Mouse (Mus musculus) hindbrain, postnatal 0 days (tissue): Measurements from ENCODE around the gene Pqlc2. TPM values are rescaled to one million over a fixed set of nuclear protein-coding genes. Genes with fewer than 3 reads are reported as not detected.

Experiments
- ATAC-seq: fragments of 200-750 bp; cut with Nextera tagmentation; 2 replicates; pipeline ENCODE4 v1.8.0; 2017; ENCODE audit warnings: mild to moderate bottlenecking, moderate TSS enrichment, moderate library complexity
- DNase-seq: peaks from one replicate; pipeline ENCODE4 v3.0.0-alpha.2; 2015; ENCODE audit warnings: low spot score
- H3K27ac ChIP-seq: fragments of 300-500 bp; sonication (generic); 2 replicates; pipeline ENCODE4 v1.5.1; 2014; ENCODE audit warnings: mild to moderate bottlenecking
- H3K27me3 ChIP-seq: fragments of 300-500 bp; sonication (generic); 2 replicates; pipeline ENCODE4 v1.6.1; 2014; ENCODE audit warnings: low read length, mixed read lengths; ENCODE audit not compliant: insufficient read depth
- H3K36me3 ChIP-seq: fragments of 300-500 bp; sonication (generic); 2 replicates; pipeline ENCODE4 v1.6.1; 2014; ENCODE audit warnings: low read length, mixed read lengths; ENCODE audit not compliant: insufficient read depth
- H3K4me1 ChIP-seq: fragments of 300-500 bp; sonication (generic); 2 replicates; pipeline ENCODE4 v1.6.1; 2014; ENCODE audit warnings: antibody characterized with exemption, low read length, mixed read lengths; ENCODE audit not compliant: insufficient read depth
- H3K4me2 ChIP-seq: fragments of 300-500 bp; sonication (generic); 2 replicates; pipeline ENCODE4 v1.6.1; 2014; ENCODE audit warnings: low read depth, mild to moderate bottlenecking, low read length, moderate library complexity, mixed read lengths
- H3K4me3 ChIP-seq: fragments of 300-500 bp; sonication (generic); 2 replicates; pipeline ENCODE4 v1.5.1; 2014; ENCODE audit warnings: low read length
- H3K9ac ChIP-seq: fragments of 300-500 bp; sonication (generic); replicated peaks from 2 replicates; pipeline ENCODE4 v1.6.1; 2014; ENCODE audit warnings: mild to moderate bottlenecking, low read length, moderate library complexity, mixed read lengths
- H3K9me3 ChIP-seq: fragments of 300-500 bp; sonication (generic); 2 replicates; pipeline ENCODE4 v1.6.1; 2016; ENCODE audit warnings: low read length, mixed read lengths
- CTCF ChIP-seq: IDR thresholded peaks from 2 replicates; pipeline ENCODE4 v1.5.1; 2016; ENCODE audit warnings: antibody characterized with exemption, control low read depth, low read depth
- WGBS: fragments of 180-500 bp; shearing (Covaris S2); extraction: QIAGEN DNeasy Blood & Tissue Kit; methylation state at CpG from one replicate; pipeline ENCODE4 v1.1.7; 2014; 5-methylcytosine and 5-hydroxymethylcytosine counted together
- polyA plus RNA-seq: library from polyadenylated mRNA; unstranded; fragments of >200 nt; fragmentation: Nextera tagmentation; extraction: Ambion mirVana; gene quantifications from 2 replicates; pipeline ENCODE4 v1.2.1, GENCODE M21; 2015
- total RNA-seq: library from RNA; depleted of rRNA; stranded (reverse); fragments of >200 nt; gene quantifications from 2 replicates; pipeline ENCODE4 v1.2.3, GENCODE M21; 2014

Gene Pqlc2
- total and polyA plus RNA-seq, 2 experiments from 2014 or later = 13.7 to 23.1 TPM

- Histone ChIP-seq H3K9ac (no peak overlapping the region), H3K9me3 (no peaks in the 10 kb centered on the region), H3K4me1 (no peaks in the 10 kb centered on the region; the same call in 1 of the 2 replicates), H3K36me3 (peaks cover 24% of the 10 kb centered on the region), H3K27me3 (no peaks in the 10 kb centered on the region), H3K4me2 (no peak overlapping the region), H3K27ac (no peak overlapping the region), H3K4me3 (no peak overlapping the region)
- DNase-seq = no peak
- no peak for TF ChIP-seq CTCF
- 76% methylated on average over 12 of the region's 12 CpGs for WGBS
- no peak for ATAC-seq
These were observed 30.0 kb downstream of the Pqlc2 start for GRCm38 (mm10) chr4:139280530-139280929.

GRCm38 (mm10) chr4:139276411-139276810, 34.1 kb downstream of the Pqlc2 start:
- Histone ChIP-seq H3K36me3 (peaks cover 25% of the 10 kb centered on the region), H3K4me3 (no peak overlapping the region), H3K9me3 (no peaks in the 10 kb centered on the region), H3K4me2 (no peak overlapping the region), H3K27ac (no peak overlapping the region), H3K4me1 (no peaks in the 10 kb centered on the region), H3K27me3 (no peaks in the 10 kb centered on the region), H3K9ac (no peak overlapping the region)
- TF ChIP-seq CTCF = no peak
- no peak for DNase-seq
- WGBS = 69% methylated on average over 7 of the region's 7 CpGs
- no peak for ATAC-seq

DNA sequence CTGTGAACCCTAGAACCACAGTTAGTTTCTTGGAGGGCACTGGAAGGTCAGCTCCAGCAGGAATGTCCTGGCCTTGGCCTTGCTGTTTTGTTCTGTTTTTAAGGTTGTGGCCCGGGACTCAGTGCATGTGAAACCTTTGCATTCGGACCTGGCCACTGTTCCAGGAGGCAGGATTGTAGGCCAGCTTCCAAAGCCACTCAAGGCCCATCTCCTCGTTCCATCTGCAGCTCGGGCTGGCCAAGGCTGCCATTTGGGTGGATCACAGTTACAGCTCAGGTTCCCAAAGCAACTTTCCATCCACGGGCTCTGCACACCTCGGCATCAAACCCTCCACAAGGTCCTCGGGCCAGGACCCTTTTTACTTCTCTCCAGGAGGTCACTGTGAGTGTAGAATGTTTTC, 35.9 kb downstream of the Pqlc2 start:
- Histone ChIP-seq H3K4me3 (no peak overlapping the region), H3K36me3 (0 out of 2 replicates have a peak, but pooled peaks cover 8% of the 10 kb centered on the region), H3K4me2 (no peak overlapping the region), H3K27ac (no peak overlapping the region), H3K9ac (no peak overlapping the region), H3K9me3 (no peaks in the 10 kb centered on the region), H3K27me3 (no peaks in the 10 kb centered on the region), H3K4me1 (no peaks in the 10 kb centered on the region)
- no peak for TF ChIP-seq CTCF
- no peak for DNase-seq
- ATAC-seq = no peak
- 86% methylated on average over 7 of the region's 7 CpGs for WGBS

DNA sequence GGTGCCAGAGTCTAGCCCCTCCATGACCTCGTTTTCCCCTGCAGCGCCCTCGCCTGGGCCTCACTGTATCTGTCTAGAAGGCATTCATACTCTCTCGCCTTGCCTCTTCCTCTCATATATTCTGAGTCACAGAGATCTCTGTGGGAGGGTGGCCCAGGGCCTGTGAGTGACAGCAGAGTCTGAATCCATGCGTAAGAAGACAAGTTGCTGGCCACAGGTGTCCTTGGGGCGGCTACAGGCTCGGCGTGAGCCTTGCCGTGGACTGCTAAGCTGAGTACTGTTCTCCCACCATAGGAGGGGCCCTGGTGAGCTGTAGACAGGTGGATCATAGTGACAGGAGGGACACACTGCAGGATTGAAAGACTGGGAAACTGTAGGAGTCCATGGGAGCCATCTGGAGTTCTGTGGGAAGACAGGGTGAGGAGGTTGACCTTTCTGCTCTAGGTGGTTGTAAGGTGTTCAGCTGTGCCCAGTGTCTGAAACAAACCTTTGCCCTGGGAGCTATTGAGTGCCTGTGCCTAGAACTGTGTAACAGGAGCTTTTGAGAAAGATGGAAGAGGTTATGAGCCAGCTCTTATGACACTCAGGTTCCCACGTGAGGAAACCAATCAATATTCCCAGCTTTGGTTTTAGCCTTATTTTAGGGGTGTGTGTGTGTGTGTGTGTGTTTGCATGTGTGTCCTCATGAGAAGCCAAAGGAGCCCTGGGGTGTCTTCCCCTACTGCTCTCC, 37.4 kb downstream of the Pqlc2 start:
- Histone ChIP-seq H3K4me2 (no peak overlapping the region), H3K9me3 (no peaks in the 10 kb centered on the region), H3K4me1 (no peaks in the 10 kb centered on the region), H3K27me3 (no peaks in the 10 kb centered on the region), H3K27ac (no peak overlapping the region), H3K36me3 (0 out of 2 replicates have a peak, but pooled peaks cover 8% of the 10 kb centered on the region), H3K4me3 (no peak overlapping the region), H3K9ac (no peak overlapping the region)
- WGBS = 79% methylated on average over 10 of the region's 10 CpGs
- DNase-seq (no peak), ATAC-seq (no peak)
- no peak for TF ChIP-seq CTCF

GRCm38 (mm10) chr4:139271562-139271961, 38.9 kb downstream of the Pqlc2 start:
- H3K4me1 ChIP-seq = peaks cover 7% of the 10 kb centered on the region; the same call in 1 of the 2 replicates
- no peak for ATAC-seq
- no peak overlapping the region for H3K27ac ChIP-seq
- no peak for DNase-seq
- H3K4me2 ChIP-seq = no peak overlapping the region
- H3K9me3 ChIP-seq = no peaks in the 10 kb centered on the region
- H3K9ac ChIP-seq = no peak overlapping the region
- 0 out of 2 replicates have a peak, but pooled peaks cover 8% of the 10 kb centered on the region for H3K36me3 ChIP-seq
- H3K4me3 ChIP-seq = no peak overlapping the region
- WGBS = 88% methylated on average over 9 of the region's 9 CpGs
- no peak for TF ChIP-seq CTCF
- H3K27me3 ChIP-seq = no peaks in the 10 kb centered on the region

DNA sequence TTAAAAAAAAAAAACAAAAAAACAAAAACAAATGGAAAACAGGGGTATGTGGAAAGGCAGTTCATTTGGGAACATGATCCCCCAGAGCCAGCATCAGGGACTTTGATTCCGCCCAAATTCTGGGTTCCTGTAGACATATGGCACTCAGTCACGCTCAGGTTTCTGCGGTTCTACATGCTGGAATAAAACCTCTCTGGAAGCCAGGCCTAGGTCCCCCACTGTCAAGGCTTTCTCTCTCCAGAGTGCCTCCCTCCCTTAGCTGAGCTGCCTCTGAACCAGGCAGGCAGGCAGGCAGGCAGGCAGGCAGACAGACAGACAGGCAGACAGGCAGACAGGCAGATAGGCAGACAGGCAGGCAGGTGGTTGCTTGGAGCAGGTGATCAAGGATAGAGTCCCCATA, 40.3 kb downstream of the Pqlc2 start:
- H3K9me3 ChIP-seq = no peaks in the 10 kb centered on the region
- no peak for DNase-seq
- H3K9ac ChIP-seq = no peak overlapping the region
- ATAC-seq = no peak
- WGBS = 84% methylated on average over 3 of the region's 3 CpGs
- H3K27me3 ChIP-seq = no peaks in the 10 kb centered on the region
- peaks cover 7% of the 10 kb centered on the region; the same call in 1 of the 2 replicates for H3K4me1 ChIP-seq
- no peak overlapping the region for H3K4me3 ChIP-seq
- TF ChIP-seq CTCF = no peak
- 0 out of 2 replicates have a peak, but pooled peaks cover 8% of the 10 kb centered on the region for H3K36me3 ChIP-seq
- no peak overlapping the region for H3K4me2 ChIP-seq
- no peak overlapping the region for H3K27ac ChIP-seq

DNA sequence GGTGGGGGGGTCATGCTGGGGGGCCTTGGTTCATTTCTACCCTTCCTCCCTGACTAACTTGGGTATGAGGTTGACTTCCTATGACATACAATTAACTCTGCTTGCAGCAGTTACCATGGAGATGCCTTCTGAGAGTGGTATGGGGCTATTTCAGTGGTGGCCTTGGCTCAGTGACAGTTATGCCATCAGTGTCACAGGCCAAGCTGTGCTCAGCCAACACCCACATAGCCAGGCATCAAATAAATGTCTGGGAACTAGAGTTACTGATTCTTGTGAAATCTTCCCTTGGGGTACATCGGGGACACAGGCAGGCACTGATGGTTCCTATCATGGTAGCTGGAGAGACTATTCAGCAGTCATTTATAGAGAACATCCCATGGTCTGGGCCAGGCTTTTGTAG, 42.3 kb downstream of the Pqlc2 start:
- peaks cover 7% of the 10 kb centered on the region; the same call in 1 of the 2 replicates for H3K4me1 ChIP-seq
- H3K27ac ChIP-seq = no peak overlapping the region
- TF ChIP-seq CTCF = no peak
- H3K4me3 ChIP-seq = no peak overlapping the region
- no peaks in the 10 kb centered on the region for H3K9me3 ChIP-seq
- ATAC-seq (peak; percentile 85), DNase-seq (peak; percentile 66)
- H3K36me3 ChIP-seq = peaks cover 16% of the 10 kb centered on the region
- no peak overlapping the region for H3K4me2 ChIP-seq
- no peak overlapping the region for H3K9ac ChIP-seq
- no peaks in the 10 kb centered on the region for H3K27me3 ChIP-seq
- 50% methylated on average over 1 of the region's 1 CpGs for WGBS
